Mouse (Mus musculus) urinary bladder, postnatal 4 days (tissue): ENCODE measurements at regions not wholly inside any gene's neighbourhood (a gene's known extent, or its start where the extent isn't known, plus 50 kb on each side); places are given as distances from the start of the nearest gene placed in this dataset.
"Not testable (repeated sequence)": the region's sequence is repeated elsewhere in the genome, so short reads cannot be mapped to it uniquely, and the experiment has no call there.

Source experiments
- DNase-seq, 2 experiments: peaks; one replicate each; pipeline ENCODE4 v3.0.0; 2021 to 2022; ENCODE audit warnings: low spot score in 2 of 2

- DNase-seq, result no peak
Measured at GRCm38 (mm10) chr5:129353549-129353948, 147.5 kb upstream of the Sfswap start.

- DNase-seq, result no peak
Measured at GRCm38 (mm10) chr5:129354877-129355276, 146.1 kb upstream of the Sfswap start.

- no peak for DNase-seq
Measured at GRCm38 (mm10) chr5:129361527-129361926, 139.5 kb upstream of the Sfswap start.

GRCm38 (mm10) chr5:129363189-129363588 is 137.8 kb upstream of the Sfswap start:
- no peak for DNase-seq

- DNase-seq, result no peak
Measured at GRCm38 (mm10) chr5:129365026-129365425, 136.0 kb upstream of the Sfswap start.

- no peak for DNase-seq
Measured at GRCm38 (mm10) chr5:129367266-129367665, 133.8 kb upstream of the Sfswap start.

- no peak for DNase-seq
Measured at GRCm38 (mm10) chr5:129380861-129381260, 120.2 kb upstream of the Sfswap start.

- DNase-seq, result no peak
Measured at GRCm38 (mm10) chr5:129384976-129385375, 116.0 kb upstream of the Sfswap start.

- not testable (repeated sequence) for DNase-seq
Measured at GRCm38 (mm10) chr5:129385965-129386643, 114.9 kb upstream of the Sfswap start.

GRCm38 (mm10) chr5:129386671-129387070 is 114.3 kb upstream of the Sfswap start:
- DNase-seq, result not testable (repeated sequence)

GRCm38 (mm10) chr5:129387301-129387700 is 113.7 kb upstream of the Sfswap start:
- DNase-seq, result no peak

GRCm38 (mm10) chr5:129390921-129391371 is 110.1 kb upstream of the Sfswap start:
- no peak for DNase-seq

GRCm38 (mm10) chr5:129393150-129393549 is 107.9 kb upstream of the Sfswap start:
- DNase-seq, result no peak

- no peak for DNase-seq
Measured at GRCm38 (mm10) chr5:129393606-129394255, 107.3 kb upstream of the Sfswap start.

- DNase-seq, result no peak
Measured at GRCm38 (mm10) chr5:129394416-129394815, 106.6 kb upstream of the Sfswap start.

- no peak for DNase-seq
Measured at GRCm38 (mm10) chr5:129397311-129397710, 103.7 kb upstream of the Sfswap start.

GRCm38 (mm10) chr5:129406259-129406658 is 94.8 kb upstream of the Sfswap start:
- no peak for DNase-seq

GRCm38 (mm10) chr5:129409440-129410004 is 91.5 kb upstream of the Sfswap start:
- peak in 1 of 2 experiments; percentile 28 for DNase-seq

- no peak for DNase-seq
Measured at GRCm38 (mm10) chr5:129412161-129412560, 88.9 kb upstream of the Sfswap start.

GRCm38 (mm10) chr5:129414960-129415706 is 85.9 kb upstream of the Sfswap start:
- DNase-seq, result peak; percentile 30 to 68

- no peak for DNase-seq
Measured at GRCm38 (mm10) chr5:129416425-129416824, 84.6 kb upstream of the Sfswap start.

GRCm38 (mm10) chr5:129417516-129417915 is 83.5 kb upstream of the Sfswap start:
- DNase-seq, result no peak
